Mouse (Mus musculus) left cerebral cortex, postnatal 4 days (tissue): ENCODE results near the gene Trpm3. TPM values are rescaled to one million over a fixed set of nuclear protein-coding genes. Genes with fewer than 3 reads are reported as not detected.

Experiments used
- DNase-seq: peaks from one replicate; pipeline ENCODE4 v3.0.0-alpha.2; 2022
- intact Hi-C: fragments of 180-260 bp; cut with DNase I; formaldehyde crosslinking; loops from one replicate; pipeline ENCODE4 v1.15.1; 2025
- total RNA-seq, 2 experiments: library from RNA; stranded (reverse); gene quantifications; 2 replicates each; pipeline ENCODE4 v1.2.3; 2021

Gene Trpm3
- total RNA-seq, 2 experiments from 2014 or later = 88.7 to 89.4 TPM

GRCm38 (mm10) chr19:22940487-22940886, 801.6 kb downstream of the Trpm3 start:
- intact Hi-C loops = no loop called here
- DNase-seq = peak; percentile 93

- intact Hi-C loops = no loop called here
- DNase-seq = no peak
These were observed 802.1 kb downstream of the Trpm3 start for GRCm38 (mm10) chr19:22940956-22941355.

GRCm38 (mm10) chr19:22952480-22952879, 813.6 kb downstream of the Trpm3 start:
- DNase-seq = no peak

GRCm38 (mm10) chr19:22953191-22953590, 814.3 kb downstream of the Trpm3 start:
- no peak for DNase-seq
- intact Hi-C loops = no loop called here

More at GRCm38 (mm10) chr19:22952480-22952879, 813.6 kb downstream of the Trpm3 start:
- intact Hi-C loops = no loop called here

GRCm38 (mm10) chr19:22958414-22958813, 819.6 kb downstream of the Trpm3 start:
- no peak for DNase-seq
- intact Hi-C loops = no loop called here

- intact Hi-C loops = no loop called here
- no peak for DNase-seq
These were observed 821.8 kb downstream of the Trpm3 start for GRCm38 (mm10) chr19:22960450-22961265.

- intact Hi-C loops = no loop called here
- no peak for DNase-seq
These were observed 823.3 kb downstream of the Trpm3 start for GRCm38 (mm10) chr19:22962001-22962708.

- peak; percentile 77 for DNase-seq
- intact Hi-C loops = no loop called here
These were observed 823.9 kb downstream of the Trpm3 start for GRCm38 (mm10) chr19:22962731-22963130.

- DNase-seq = no peak
- intact Hi-C loops = no loop called here
These were observed 825.0 kb downstream of the Trpm3 start for GRCm38 (mm10) chr19:22963726-22964398.

- DNase-seq = no peak
- intact Hi-C loops = no loop called here
These were observed 826.6 kb downstream of the Trpm3 start for GRCm38 (mm10) chr19:22965470-22965869.

- no peak for DNase-seq
- intact Hi-C loops = no loop called here
These were observed 834.4 kb downstream of the Trpm3 start for GRCm38 (mm10) chr19:22973294-22973693.

GRCm38 (mm10) chr19:22973727-22974126, 834.9 kb downstream of the Trpm3 start:
- intact Hi-C loops = no loop called here
- no peak for DNase-seq

- intact Hi-C loops = no loop called here
- no peak for DNase-seq
These were observed 837.0 kb downstream of the Trpm3 start for GRCm38 (mm10) chr19:22975801-22976200.

- DNase-seq = no peak
- intact Hi-C loops = no loop called here
These were observed 838.7 kb downstream of the Trpm3 start for GRCm38 (mm10) chr19:22977508-22977907.

- DNase-seq = no peak
- intact Hi-C loops = no loop called here
These were observed 839.9 kb downstream of the Trpm3 start for GRCm38 (mm10) chr19:22978763-22979162.

GRCm38 (mm10) chr19:22979191-22979590, 840.3 kb downstream of the Trpm3 start:
- no peak for DNase-seq
- intact Hi-C loops = no loop called here

- intact Hi-C loops = no loop called here
These were observed 849.1 kb downstream of the Trpm3 start for GRCm38 (mm10) chr19:22987914-22988313.

GRCm38 (mm10) chr19:22993946-22994345, 855.1 kb downstream of the Trpm3 start:
- intact Hi-C loops = no loop called here
- no peak for DNase-seq

More at GRCm38 (mm10) chr19:22987914-22988313, 849.1 kb downstream of the Trpm3 start:
- DNase-seq = no peak

- DNase-seq = no peak
- intact Hi-C loops = no loop called here
These were observed 855.7 kb downstream of the Trpm3 start for GRCm38 (mm10) chr19:22994531-22994930.

GRCm38 (mm10) chr19:23000293-23000692, 861.4 kb downstream of the Trpm3 start:
- DNase-seq = no peak
- intact Hi-C loops = no loop called here

- DNase-seq = no peak
These were observed 865.0 kb downstream of the Trpm3 start for GRCm38 (mm10) chr19:23003861-23004260.

More at GRCm38 (mm10) chr19:23003861-23004260, 865.0 kb downstream of the Trpm3 start:
- intact Hi-C loops = no loop called here
